Mouse (Mus musculus): Measurements from ENCODE around the gene Lpp.

Lpp gene

DNA sequence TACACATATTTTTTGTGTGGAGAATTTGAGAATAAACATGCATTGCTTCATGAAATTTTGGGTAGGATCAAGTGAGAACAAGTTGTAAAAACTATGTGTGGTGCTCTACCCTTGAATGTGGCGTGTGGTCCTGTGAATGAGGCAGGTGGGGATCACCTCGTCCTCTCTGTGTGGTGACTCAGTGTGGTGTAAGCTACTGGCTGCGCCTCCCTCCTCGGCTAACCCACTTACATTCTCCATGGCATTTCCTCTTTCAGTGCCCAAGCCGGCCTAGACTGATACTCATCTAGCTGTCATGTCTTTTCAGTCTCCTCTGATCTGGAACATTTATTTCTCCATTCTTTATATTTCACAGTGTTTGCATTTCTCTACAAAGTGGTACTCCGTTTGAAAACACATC, 81.5 kb downstream of the Lpp start:
- DNase-seq = no peak

GRCm38 (mm10) chr16:24475305-24475947, 82.1 kb downstream of the Lpp start:
- no peak for DNase-seq

DNA sequence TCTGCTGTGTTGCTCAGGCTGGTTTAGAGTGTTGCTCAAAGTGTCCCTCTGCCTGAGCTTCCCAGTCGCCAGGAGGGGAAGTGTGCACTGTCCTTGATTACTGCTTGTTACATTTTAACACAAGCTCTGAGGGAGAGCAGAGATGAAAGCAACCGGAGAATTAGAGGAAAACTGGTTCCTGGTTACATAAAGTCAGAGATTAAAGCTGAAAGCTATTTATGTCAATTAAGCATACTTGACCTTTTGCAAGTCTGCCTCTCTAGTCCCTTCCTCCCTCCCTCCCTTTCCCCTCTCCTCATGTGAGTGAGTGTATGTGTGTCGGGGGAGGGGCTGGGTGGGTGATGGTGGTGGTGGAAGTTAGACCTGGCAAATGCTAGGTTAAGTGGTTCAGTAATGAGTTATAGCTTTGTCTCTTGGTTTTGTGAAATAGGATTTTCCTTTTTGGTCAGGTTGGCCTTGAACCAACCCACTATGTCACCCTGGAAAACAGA, 83.6 kb downstream of the Lpp start:
- no peak for DNase-seq

- no peak for DNase-seq
These were observed 84.7 kb downstream of the Lpp start for GRCm38 (mm10) chr16:24478006-24478405.

DNA sequence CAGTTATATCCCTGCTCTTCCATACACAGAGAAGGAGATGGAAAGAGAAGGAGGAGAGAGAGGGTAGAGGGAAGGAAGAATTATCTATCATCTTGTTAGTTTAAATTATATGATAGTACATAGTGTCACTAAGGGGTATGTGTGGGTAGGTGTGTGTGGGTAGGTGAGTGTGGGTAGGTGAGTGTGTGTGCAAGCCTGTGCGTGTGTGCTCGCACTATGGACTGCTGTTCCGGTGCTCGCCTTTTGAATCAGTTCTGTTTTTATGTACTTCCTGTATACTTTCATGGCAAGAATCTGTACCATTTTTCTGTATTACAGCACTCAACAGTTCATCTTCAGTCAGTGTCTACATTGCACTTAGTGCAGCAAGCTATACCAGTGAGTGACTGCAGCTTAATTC, 85.5 kb downstream of the Lpp start:
- DNase-seq = no peak

GRCm38 (mm10) chr16:24482648-24483047, 89.3 kb downstream of the Lpp start:
- DNase-seq = no peak

DNA sequence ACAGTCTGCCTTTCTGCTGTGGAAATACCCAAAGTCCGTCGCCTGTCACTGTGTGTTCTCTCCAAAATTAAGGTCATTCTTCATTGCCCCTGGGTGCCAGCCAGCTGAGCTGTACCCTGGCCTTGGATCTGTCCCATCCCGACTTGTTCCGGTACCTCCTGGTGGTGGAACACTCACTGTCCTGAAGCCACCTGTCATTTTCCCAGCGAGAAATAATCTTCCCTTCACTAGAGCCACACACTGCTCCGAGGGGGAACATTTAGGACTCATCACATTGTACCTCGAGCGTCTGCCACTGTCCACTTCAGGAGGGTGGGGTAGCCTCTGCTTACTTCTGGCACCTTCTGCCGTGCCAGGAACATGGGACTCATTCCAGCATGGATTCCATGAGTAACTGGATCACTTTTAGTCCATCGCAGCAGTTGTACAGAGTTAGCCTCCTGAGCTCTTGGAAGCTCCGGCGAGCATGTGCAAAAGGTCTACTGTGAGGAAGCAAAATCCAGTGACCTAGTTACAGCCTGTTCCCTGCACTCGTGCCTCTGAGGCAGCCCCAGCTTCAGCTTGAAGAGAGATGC, 90.3 kb downstream of the Lpp start:
- DNase-seq = no peak

DNA sequence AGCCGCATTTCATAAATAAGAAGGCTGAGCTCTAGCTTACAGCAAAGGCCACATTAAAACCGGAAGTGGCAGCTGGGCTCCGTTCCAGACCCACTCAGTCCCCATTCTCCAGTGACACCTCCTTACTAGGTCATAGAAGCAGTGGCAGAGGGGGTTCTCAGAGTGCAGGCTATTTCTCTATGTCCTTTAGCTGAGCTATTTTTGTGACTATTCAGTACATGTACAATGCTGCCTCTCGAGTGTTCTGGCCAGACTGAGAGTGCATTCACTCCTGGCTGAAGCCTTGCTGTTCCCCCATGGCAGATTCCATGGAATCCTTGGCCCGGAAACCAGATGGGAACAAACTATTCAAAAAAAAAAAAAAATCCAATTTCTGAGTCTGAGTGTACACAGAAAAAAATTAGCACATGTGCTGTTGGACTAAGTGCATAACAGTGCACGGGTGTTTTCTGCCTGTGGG, 94.5 kb downstream of the Lpp start:
- DNase-seq = no peak

DNA sequence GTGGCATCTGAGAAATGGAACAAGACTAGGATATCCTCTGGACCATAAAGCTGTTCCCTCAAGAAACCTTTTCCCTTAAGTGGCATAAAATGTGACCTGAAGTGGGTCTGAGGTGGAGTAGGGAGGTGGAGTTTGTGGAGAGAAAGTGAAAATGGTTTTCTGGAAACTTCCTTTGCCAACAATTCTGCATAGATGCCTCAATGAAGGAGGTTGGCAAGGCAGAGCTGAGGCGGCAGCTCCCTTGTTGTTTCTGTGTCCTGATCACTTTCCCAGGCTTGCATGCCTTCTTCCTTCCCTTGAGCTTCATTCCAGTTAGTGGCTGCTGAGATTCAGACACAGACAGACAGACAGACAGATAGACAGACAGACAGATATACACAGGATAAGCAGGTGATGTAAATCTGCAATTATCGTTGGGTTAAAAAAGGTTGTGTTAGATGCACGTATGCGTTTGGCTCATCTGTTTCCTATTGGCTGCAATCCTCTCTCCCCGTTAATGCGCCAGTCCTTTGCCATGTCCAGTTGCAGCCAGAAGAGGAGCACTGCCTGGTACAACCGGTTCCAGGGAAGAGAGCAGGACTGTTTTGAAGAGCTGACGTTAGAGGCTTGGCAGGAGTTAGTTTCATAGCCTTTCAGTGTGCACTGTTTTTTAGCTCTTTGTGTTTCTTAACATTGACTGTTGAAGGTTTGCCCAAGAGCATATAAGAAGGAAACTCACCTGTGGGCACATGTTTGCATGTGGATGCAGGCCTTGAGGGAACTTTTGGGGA, 96.4 kb downstream of the Lpp start:
- no peak for DNase-seq

GRCm38 (mm10) chr16:24490751-24491485, 97.6 kb downstream of the Lpp start:
- DNase-seq = no peak

DNA sequence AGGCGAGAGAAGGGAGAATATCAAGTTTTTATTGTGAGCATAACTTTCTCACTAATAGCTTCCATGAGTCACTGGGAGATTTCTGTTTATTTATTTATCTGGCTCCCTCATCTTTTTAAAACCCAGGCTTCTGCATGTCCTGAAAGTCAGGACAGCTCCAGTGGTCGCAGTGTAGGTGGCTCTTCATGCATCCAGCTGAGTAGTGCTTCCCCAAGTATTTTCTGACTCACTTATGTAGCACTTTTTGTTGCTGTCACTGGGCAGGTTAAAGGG, 98.1 kb downstream of the Lpp start:
- DNase-seq = no peak

DNA sequence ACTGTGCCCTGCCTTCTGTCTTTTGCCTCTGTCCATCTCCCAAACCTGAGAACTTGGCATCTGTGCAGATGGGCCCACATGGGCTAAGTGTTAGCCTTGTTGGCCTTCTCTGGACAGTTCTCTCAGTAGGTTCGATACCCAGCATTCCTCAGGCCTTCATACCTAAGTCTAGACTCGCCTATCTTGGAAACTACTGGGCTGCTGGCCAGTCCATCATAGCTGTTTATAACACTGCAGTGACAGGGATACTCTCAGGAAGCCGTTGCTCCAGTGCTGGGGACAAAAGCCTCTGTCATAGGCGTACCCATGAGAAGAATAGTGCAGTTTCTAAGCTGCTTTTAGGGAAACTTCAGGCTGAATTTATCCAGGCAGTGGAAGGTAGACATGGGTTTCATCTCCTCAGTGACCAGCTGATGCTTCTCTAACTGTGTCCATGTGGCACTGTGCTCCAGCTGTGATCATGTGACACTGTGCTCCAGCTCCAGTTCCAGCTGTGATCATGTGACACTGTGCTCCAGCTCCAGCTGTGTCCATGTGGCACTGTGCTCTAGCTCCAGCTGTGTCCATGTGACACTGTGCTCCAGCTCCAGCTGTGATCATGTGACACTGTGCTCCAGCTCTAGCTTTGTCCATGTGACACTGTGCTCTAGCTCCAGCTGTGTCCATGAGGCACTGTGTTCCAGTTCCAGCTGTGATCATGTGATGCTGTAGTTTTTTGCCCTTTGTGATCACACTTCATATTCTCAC, 99.1 kb downstream of the Lpp start:
- no peak for DNase-seq

GRCm38 (mm10) chr16:24494531-24494930, 101.2 kb downstream of the Lpp start:
- DNase-seq = no peak

DNA sequence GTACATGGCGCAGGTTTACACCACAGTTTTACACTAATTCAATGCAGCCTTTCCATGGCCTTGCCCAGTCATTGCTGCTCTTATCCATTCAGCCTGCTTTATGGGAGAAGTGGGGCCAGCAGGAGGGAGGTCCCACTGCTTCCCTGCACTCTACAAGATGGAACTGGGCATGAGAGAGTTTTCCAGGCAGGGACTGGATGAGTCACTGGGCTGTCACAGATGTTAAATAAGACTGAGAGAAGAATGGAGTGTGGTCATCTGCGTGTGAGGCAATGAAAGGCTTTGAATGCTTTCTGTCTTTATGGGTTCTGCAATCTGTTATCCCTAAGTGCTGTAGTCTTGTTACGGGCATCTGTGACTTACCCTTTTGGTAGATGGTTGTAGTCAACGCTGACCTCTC, 102.2 kb downstream of the Lpp start:
- DNase-seq = no peak

- DNase-seq = no peak
These were observed 103.3 kb downstream of the Lpp start for GRCm38 (mm10) chr16:24496635-24497034.

- DNase-seq = no peak
These were observed 104.1 kb downstream of the Lpp start for GRCm38 (mm10) chr16:24497413-24497812.

DNA sequence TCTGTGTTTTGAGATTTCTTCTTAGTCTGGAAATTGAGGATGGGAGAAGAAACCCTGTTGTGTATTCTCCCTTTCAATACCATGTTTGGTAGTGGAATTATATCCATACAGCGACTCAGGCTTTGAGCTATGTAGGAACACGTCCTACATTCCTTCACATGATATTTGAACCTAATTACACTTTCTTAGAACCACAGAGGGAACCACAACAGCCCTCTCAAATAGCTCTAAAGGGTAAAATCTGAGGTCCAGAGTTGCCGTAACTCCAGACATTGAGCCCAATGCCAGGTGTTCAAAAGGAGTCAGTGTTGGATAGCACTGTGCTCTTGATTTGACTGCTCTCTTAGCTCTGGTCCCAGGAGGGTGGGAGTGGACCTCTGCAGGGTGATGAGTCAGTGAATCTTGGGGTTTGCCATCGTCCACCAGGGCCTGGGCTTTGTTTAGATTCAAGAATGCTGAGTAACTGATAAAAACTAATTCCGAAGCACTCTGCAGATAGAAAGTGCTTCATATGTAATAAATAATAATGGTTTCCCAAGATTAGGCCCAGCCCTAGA, 104.9 kb downstream of the Lpp start:
- no peak for DNase-seq

- no peak for DNase-seq
These were observed 107.9 kb downstream of the Lpp start for GRCm38 (mm10) chr16:24501197-24501596.

- DNase-seq = no peak
These were observed 108.5 kb downstream of the Lpp start for GRCm38 (mm10) chr16:24501628-24502294.

DNA sequence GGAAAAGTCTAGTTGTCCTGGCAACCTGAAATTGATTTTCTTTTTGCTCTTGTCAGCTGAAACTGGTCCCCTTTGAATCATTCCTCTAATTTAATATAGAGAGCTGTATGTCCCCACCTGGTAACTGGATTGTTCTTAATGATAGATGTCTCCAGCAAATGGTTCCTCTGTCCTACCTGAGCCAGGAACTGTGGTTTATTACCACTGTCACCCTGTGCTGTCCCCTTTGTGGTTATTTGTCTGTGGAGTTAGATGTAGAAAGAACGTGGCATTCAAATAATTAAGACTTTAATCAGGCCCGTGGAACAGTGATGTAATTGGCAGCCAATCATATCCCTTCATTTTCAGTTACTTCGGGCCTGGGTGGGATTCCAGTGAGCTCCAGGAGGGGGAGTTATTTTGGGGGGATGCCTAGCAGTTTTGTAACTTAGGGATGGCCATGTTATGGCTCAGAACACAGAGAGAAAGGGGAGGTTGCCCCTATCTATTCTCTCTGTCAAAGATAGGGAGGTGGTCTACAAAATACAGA, 109.1 kb downstream of the Lpp start:
- DNase-seq = no peak

- no peak for DNase-seq
These were observed 111.7 kb downstream of the Lpp start for GRCm38 (mm10) chr16:24504838-24505605.

Measured in right cerebral cortex, postnatal 25 days (tissue).